Mouse (Mus musculus) adrenal gland, postnatal 25 days (tissue): Measurements from ENCODE around the gene Ttc19. TPM values are rescaled to one million over a fixed set of nuclear protein-coding genes. Genes with fewer than 3 reads are reported as not detected.

Experiments
- DNase-seq: peaks from one replicate; pipeline ENCODE4 v3.0.0; 2021; ENCODE audit warnings: mixed read lengths
- long read RNA-seq: library from polyadenylated mRNA; stranded (forward); transcript quantifications from one replicate; pipeline ENCODE4 v2.0.0, GENCODE M21; 2021
- total RNA-seq: library from RNA; stranded (reverse); gene quantifications from 2 replicates; pipeline ENCODE4 v1.2.3, GENCODE M21; 2021

Gene Ttc19
- 36.2 and 43.9 TPM in 2 replicates for total RNA-seq
- long read RNA-seq, transcript Ttc19-201 (10 exons, 3,410 nt), result major isoform, 22 of 44 reads
- long read RNA-seq, partial matches to known transcripts, result 8 of 44 reads
- long read RNA-seq, other reads (novel, unspliced or antisense), result 10 of 44 reads

GRCm38 (mm10) chr11:62280675-62281600 is at the start of gene Ttc19, which contains the start of gene Zswim7:
Ttc19 (plus strand) TSS chr11:62281473.
Zswim7 (minus strand) TSS chr11:62281375.
- DNase-seq, result peak; percentile 96

- no peak for DNase-seq
Observed at GRCm38 (mm10) chr11:62240631-62241261, 40.5 kb upstream of the Ttc19 start.

- DNase-seq, result no peak
Observed at GRCm38 (mm10) chr11:62243871-62244270, 37.4 kb upstream of the Ttc19 start.

GRCm38 (mm10) chr11:62244471-62244870 is 36.8 kb upstream of the Ttc19 start:
- DNase-seq, result no peak

GRCm38 (mm10) chr11:62247759-62248400 is 33.4 kb upstream of the Ttc19 start:
- no peak for DNase-seq

GRCm38 (mm10) chr11:62248401-62249244 is 32.6 kb upstream of the Ttc19 start, which contains the start of gene Adora2b:
Adora2b (plus strand) TSS chr11:62248984.
- peak; percentile 73 for DNase-seq

GRCm38 (mm10) chr11:62249266-62250037 is 31.8 kb upstream of the Ttc19 start:
- DNase-seq, result peak; percentile 30

GRCm38 (mm10) chr11:62251047-62251446 is 30.2 kb upstream of the Ttc19 start:
- DNase-seq, result no peak

- DNase-seq, result no peak
Observed at GRCm38 (mm10) chr11:62253380-62253779, 27.9 kb upstream of the Ttc19 start.

- no peak for DNase-seq
Observed at GRCm38 (mm10) chr11:62259214-62259613, 22.1 kb upstream of the Ttc19 start.

GRCm38 (mm10) chr11:62263599-62263998 is 17.7 kb upstream of the Ttc19 start:
- no peak for DNase-seq

- no peak for DNase-seq
Observed at GRCm38 (mm10) chr11:62264018-62264417, 17.3 kb upstream of the Ttc19 start.

- DNase-seq, result no peak
Observed at GRCm38 (mm10) chr11:62265642-62266041, 15.6 kb upstream of the Ttc19 start.

- no peak for DNase-seq
Observed at GRCm38 (mm10) chr11:62266466-62267214, 14.6 kb upstream of the Ttc19 start.

- DNase-seq, result no peak
Observed at GRCm38 (mm10) chr11:62268381-62268780, 12.9 kb upstream of the Ttc19 start.

GRCm38 (mm10) chr11:62269097-62269496 is 12.2 kb upstream of the Ttc19 start:
- no peak for DNase-seq

- no peak for DNase-seq
Observed at GRCm38 (mm10) chr11:62270851-62271250, 10.4 kb upstream of the Ttc19 start.

- DNase-seq, result no peak
Observed at GRCm38 (mm10) chr11:62277086-62277485, 4.2 kb upstream of the Ttc19 start.

- peak; percentile 61 for DNase-seq
Observed at GRCm38 (mm10) chr11:62278027-62278426, 3.2 kb upstream of the Ttc19 start.

- peak; percentile 72 for DNase-seq
Observed at GRCm38 (mm10) chr11:62281601-62281997, 326 bp downstream of the Ttc19 start.
